Mouse (Mus musculus): Measurements from ENCODE around the gene Ankrd44. TPM values are rescaled to one million over a fixed set of nuclear protein-coding genes. Genes with fewer than 3 reads are reported as not detected.
A peak's percentile ranks its signal among the peaks of the same experiment; 100 is the strongest.

The Ankrd44 gene
- polyA plus RNA-seq, 1 experiment from 2014 or later = 7.9 TPM

- no peak overlapping the region for H3K4me2 ChIP-seq
- H3K4me3 ChIP-seq (replicated peaks) = no peak overlapping the region
- peaks cover 12% of the 10 kb centered on the region; the same call in 1 of the 2 replicates for H3K27me3 ChIP-seq
- H3K27ac ChIP-seq = no peak overlapping the region
- 97% methylated on average over 4 of the region's 4 CpGs for WGBS
- no peak for ATAC-seq (replicated peaks; ENCODE audit: low FRiP score)
- H3K9ac ChIP-seq = no peak overlapping the region
- H3K4me1 ChIP-seq = peaks cover 8% of the 10 kb centered on the region
- no peaks in the 10 kb centered on the region for H3K36me3 ChIP-seq
- no peaks in the 10 kb centered on the region for H3K9me3 ChIP-seq (replicated peaks)
Measured at GRCm38 (mm10) chr1:54920132-54920531, 6.1 kb downstream of the Ankrd44 start.

GRCm38 (mm10) chr1:54916456-54916855 lies 9.7 kb downstream of the Ankrd44 start:
- Histone ChIP-seq H3K4me2 (no peak overlapping the region), H3K9ac (no peak overlapping the region), H3K27me3 (no peaks in the 10 kb centered on the region), H3K36me3 (no peaks in the 10 kb centered on the region), H3K27ac (no peak overlapping the region), H3K4me3 (replicated peaks) (no peak overlapping the region), H3K4me1 (0 out of 2 replicates have a peak, but pooled peaks cover 3% of the 10 kb centered on the region), H3K9me3 (replicated peaks) (no peaks in the 10 kb centered on the region)
- ATAC-seq (replicated peaks; ENCODE audit: low FRiP score) = no peak
- WGBS = 74% methylated on average over 4 of the region's 4 CpGs

DNA sequence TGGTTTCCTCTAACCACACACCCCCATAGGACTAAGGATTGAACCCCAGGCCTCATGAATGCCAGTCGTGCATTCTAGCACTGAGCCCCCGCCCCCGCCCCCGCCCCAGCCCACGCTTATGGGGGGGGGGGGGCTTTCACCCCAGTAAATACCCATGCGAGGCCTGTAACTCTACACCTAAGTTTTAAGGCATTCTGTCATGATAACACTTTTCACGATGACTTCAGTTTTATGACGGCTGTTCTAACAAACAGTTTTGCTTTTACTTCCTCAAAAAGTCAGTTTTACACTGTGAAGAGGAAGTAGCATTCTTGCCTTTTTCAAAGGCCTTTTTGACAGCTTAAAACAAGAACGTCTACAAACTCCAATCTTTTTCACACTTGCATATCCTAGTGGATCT lies 11.8 kb downstream of the Ankrd44 start:
- WGBS = 19% methylated on average over 9 of the region's 9 CpGs
- Histone ChIP-seq H3K36me3 (no peaks in the 10 kb centered on the region), H3K4me2 (no peak overlapping the region), H3K4me1 (0 out of 2 replicates have a peak, but pooled peaks cover 3% of the 10 kb centered on the region), H3K9me3 (replicated peaks) (no peaks in the 10 kb centered on the region), H3K27me3 (no peaks in the 10 kb centered on the region), H3K4me3 (replicated peaks) (no peak overlapping the region), H3K27ac (no peak overlapping the region), H3K9ac (no peak overlapping the region)
- ATAC-seq (replicated peaks; ENCODE audit: low FRiP score) = no peak

- Histone ChIP-seq H3K4me3 (replicated peaks) (no peak overlapping the region), H3K4me1 (0 out of 2 replicates have a peak, but pooled peaks cover 3% of the 10 kb centered on the region), H3K9me3 (replicated peaks) (no peaks in the 10 kb centered on the region), H3K9ac (no peak overlapping the region), H3K27me3 (no peaks in the 10 kb centered on the region), H3K27ac (no peak overlapping the region), H3K36me3 (no peaks in the 10 kb centered on the region), H3K4me2 (no peak overlapping the region)
- 83% methylated on average over 3 of the region's 3 CpGs for WGBS
- no peak for ATAC-seq (replicated peaks; ENCODE audit: low FRiP score)
Measured at GRCm38 (mm10) chr1:54913379-54913873, 12.8 kb downstream of the Ankrd44 start.

GRCm38 (mm10) chr1:54913063-54913335 lies 13.2 kb downstream of the Ankrd44 start:
- H3K4me2 ChIP-seq = no peak overlapping the region
- H3K27ac ChIP-seq = no peak overlapping the region
- H3K9ac ChIP-seq = no peak overlapping the region
- no peak overlapping the region for H3K4me3 ChIP-seq (replicated peaks)
- no peaks in the 10 kb centered on the region for H3K27me3 ChIP-seq
- 0 out of 2 replicates have a peak, but pooled peaks cover 3% of the 10 kb centered on the region for H3K4me1 ChIP-seq
- no peak for ATAC-seq (replicated peaks; ENCODE audit: low FRiP score)
- no peaks in the 10 kb centered on the region for H3K9me3 ChIP-seq (replicated peaks)
- H3K36me3 ChIP-seq = no peaks in the 10 kb centered on the region

GRCm38 (mm10) chr1:54912290-54913062 lies 13.7 kb downstream of the Ankrd44 start:
- H3K9ac ChIP-seq = no peak overlapping the region
- no peaks in the 10 kb centered on the region for H3K36me3 ChIP-seq
- H3K27me3 ChIP-seq = no peaks in the 10 kb centered on the region
- no peak; the same call in 1 of the 2 replicates for ATAC-seq (replicated peaks; ENCODE audit: low FRiP score)
- 0 out of 2 replicates have a peak, but pooled peaks cover 3% of the 10 kb centered on the region for H3K4me1 ChIP-seq
- no peak overlapping the region for H3K4me3 ChIP-seq (replicated peaks)
- no peaks in the 10 kb centered on the region for H3K9me3 ChIP-seq (replicated peaks)
- no peak overlapping the region for H3K27ac ChIP-seq
- H3K4me2 ChIP-seq = no peak overlapping the region
- 70% methylated on average over 7 of the region's 7 CpGs for WGBS

DNA sequence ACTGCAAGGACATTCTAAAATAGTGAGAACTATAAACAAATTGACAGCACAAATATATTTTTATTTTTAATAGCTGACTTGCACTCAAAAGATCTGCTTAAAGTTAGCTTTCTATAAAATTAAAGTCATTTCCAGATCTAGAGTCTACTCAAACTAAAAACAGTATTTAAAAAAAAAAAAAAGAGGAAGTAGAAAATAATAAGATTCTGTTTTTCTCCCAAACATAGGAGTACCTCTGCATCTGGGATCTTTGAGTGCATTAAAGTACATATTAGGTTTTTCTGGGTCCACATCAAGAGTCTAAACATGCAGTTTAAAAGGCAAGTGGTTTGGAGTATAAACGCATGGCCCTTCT lies 15.0 kb downstream of the Ankrd44 start:
- Histone ChIP-seq H3K9ac (no peak overlapping the region), H3K4me2 (no peak overlapping the region), H3K9me3 (replicated peaks) (no peaks in the 10 kb centered on the region), H3K4me3 (replicated peaks) (no peak overlapping the region), H3K27ac (no peak overlapping the region), H3K36me3 (no peaks in the 10 kb centered on the region), H3K27me3 (no peaks in the 10 kb centered on the region), H3K4me1 (peaks cover 3% of the 10 kb centered on the region; the same call in 1 of the 2 replicates)
- 91% methylated on average over 1 of the region's 1 CpGs for WGBS
- ATAC-seq (replicated peaks; ENCODE audit: low FRiP score) = no peak

- Histone ChIP-seq H3K27ac (no peak overlapping the region), H3K36me3 (no peaks in the 10 kb centered on the region), H3K9ac (no peak overlapping the region), H3K4me3 (replicated peaks) (no peak overlapping the region), H3K4me2 (no peak overlapping the region), H3K4me1 (peaks cover 3% of the 10 kb centered on the region; the same call in 1 of the 2 replicates), H3K9me3 (replicated peaks) (no peaks in the 10 kb centered on the region), H3K27me3 (no peaks in the 10 kb centered on the region)
- 83% methylated on average over 5 of the region's 5 CpGs for WGBS
- no peak for ATAC-seq (replicated peaks; ENCODE audit: low FRiP score)
Measured at GRCm38 (mm10) chr1:54910489-54911255, 15.5 kb downstream of the Ankrd44 start.

DNA sequence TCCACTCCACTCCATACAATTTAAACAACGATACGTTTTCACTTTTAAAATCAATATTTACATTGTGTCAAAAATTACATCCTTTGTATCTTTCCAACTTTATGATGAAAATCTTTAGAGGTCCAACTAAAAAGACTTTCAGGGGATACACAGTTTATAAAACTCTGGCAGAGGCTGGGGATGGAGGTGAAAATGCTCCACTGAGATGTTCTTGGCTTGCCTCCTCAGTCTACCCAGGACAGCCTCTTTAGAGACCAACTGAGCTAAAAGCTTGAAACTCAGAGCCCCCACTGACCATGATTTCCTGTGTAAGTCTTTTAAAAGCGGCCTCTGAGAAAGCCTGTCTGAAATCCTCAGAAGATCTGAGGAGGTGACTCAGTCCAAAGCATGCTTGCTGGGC lies 17.4 kb downstream of the Ankrd44 start:
- Histone ChIP-seq H3K4me2 (no peak overlapping the region), H3K4me1 (no peaks in the 10 kb centered on the region; the same call in 1 of the 2 replicates)
- no peak for ATAC-seq (replicated peaks; ENCODE audit: low FRiP score)

GRCm38 (mm10) chr1:54907066-54907639 lies 19.0 kb downstream of the Ankrd44 start:
- peak overlapping the region; percentile 32 for H3K4me2 ChIP-seq
- no peaks in the 10 kb centered on the region; the same call in 1 of the 2 replicates for H3K4me1 ChIP-seq
- no peak overlapping the region for H3K27ac ChIP-seq
- 30% methylated on average over 15 of the region's 15 CpGs for WGBS
- peak; percentile 36; the same call in 1 of the 2 replicates for ATAC-seq (replicated peaks; ENCODE audit: low FRiP score)
- no peak overlapping the region for H3K4me3 ChIP-seq (replicated peaks)
- no peaks in the 10 kb centered on the region for H3K36me3 ChIP-seq
- no peaks in the 10 kb centered on the region for H3K9me3 ChIP-seq (replicated peaks)
- H3K27me3 ChIP-seq = no peaks in the 10 kb centered on the region
- H3K9ac ChIP-seq = no peak overlapping the region

More for the DNA sequence above, 17.4 kb downstream of the Ankrd44 start:
- H3K4me3 ChIP-seq (replicated peaks) = no peak overlapping the region
- WGBS = 62% methylated on average over 3 of the region's 3 CpGs
- H3K9me3 ChIP-seq (replicated peaks) = no peaks in the 10 kb centered on the region
- no peaks in the 10 kb centered on the region for H3K36me3 ChIP-seq
- H3K9ac ChIP-seq = no peak overlapping the region
- no peak overlapping the region for H3K27ac ChIP-seq
- no peaks in the 10 kb centered on the region for H3K27me3 ChIP-seq

DNA sequence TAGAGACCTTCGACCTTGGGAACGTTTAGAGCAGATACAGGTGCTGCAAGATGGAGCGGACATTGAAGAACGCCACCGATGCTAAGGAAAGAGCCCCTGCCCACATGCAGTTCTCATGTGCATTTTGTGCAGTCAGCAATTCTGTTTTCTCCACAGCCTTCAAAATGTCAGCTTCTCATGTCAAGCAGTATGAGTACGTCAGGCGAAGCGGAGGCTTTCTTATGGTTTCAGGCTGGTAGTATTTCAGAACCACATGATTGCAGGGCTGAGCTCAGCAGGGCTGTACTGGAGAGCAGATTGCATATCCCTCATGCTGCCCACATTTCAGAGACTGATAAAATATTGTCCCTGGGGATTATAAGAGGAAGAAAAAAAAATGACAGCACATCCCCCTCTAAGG lies 19.9 kb downstream of the Ankrd44 start:
- H3K36me3 ChIP-seq = no peaks in the 10 kb centered on the region
- H3K4me3 ChIP-seq (replicated peaks) = no peak overlapping the region
- H3K27ac ChIP-seq = no peak overlapping the region
- WGBS = 79% methylated on average over 8 of the region's 8 CpGs
- H3K9me3 ChIP-seq (replicated peaks) = no peaks in the 10 kb centered on the region
- H3K27me3 ChIP-seq = no peaks in the 10 kb centered on the region
- no peaks in the 10 kb centered on the region; the same call in 1 of the 2 replicates for H3K4me1 ChIP-seq
- no peak overlapping the region for H3K4me2 ChIP-seq
- ATAC-seq (replicated peaks; ENCODE audit: low FRiP score) = no peak
- H3K9ac ChIP-seq = no peak overlapping the region

DNA sequence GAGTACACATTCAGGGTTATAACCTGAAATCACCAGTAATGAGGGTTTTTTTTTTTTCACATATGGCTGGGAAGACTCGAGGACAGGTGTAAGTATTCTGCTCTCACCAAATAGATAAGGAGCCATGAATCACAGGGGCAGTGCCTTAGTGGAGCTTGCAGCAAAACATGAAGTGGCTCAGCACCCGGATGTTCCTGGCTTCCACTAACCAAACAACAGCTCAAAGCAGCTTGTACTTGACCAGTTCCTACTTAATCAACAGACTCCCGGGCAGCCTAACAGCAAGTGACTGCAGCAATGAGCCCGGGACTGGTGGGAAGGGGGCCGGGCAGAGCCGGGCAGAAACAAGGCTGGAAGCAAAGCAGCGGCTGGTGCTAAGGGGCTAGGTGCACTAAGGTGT lies 20.6 kb downstream of the Ankrd44 start:
- no peaks in the 10 kb centered on the region for H3K36me3 ChIP-seq
- no peak for ATAC-seq (replicated peaks; ENCODE audit: low FRiP score)
- no peak overlapping the region for H3K4me3 ChIP-seq (replicated peaks)
- H3K4me2 ChIP-seq = no peak overlapping the region
- H3K9ac ChIP-seq = no peak overlapping the region
- no peaks in the 10 kb centered on the region for H3K9me3 ChIP-seq (replicated peaks)
- no peaks in the 10 kb centered on the region for H3K27me3 ChIP-seq
- H3K4me1 ChIP-seq = peaks cover under 1% of the 10 kb centered on the region; the same call in 1 of the 2 replicates
- no peak overlapping the region for H3K27ac ChIP-seq
- 65% methylated on average over 7 of the region's 7 CpGs for WGBS

Data from kidney, embryonic 15.5 days (tissue).